Mouse (Mus musculus) adrenal gland, postnatal 14 days (tissue): ENCODE measurements around the gene Ube2n. TPM values are rescaled to one million over a fixed set of nuclear protein-coding genes. Genes with fewer than 3 reads are reported as not detected.

Experiments used
- DNase-seq: peaks from one replicate; pipeline ENCODE4 v3.0.0; 2021; ENCODE audit warnings: mixed read lengths
- total RNA-seq: library from RNA; stranded (reverse); gene quantifications from 2 replicates; pipeline ENCODE4 v1.2.3, GENCODE M21; 2021

Ube2n gene
- total RNA-seq, 1 experiment from 2014 or later, result 134 TPM

DNA sequence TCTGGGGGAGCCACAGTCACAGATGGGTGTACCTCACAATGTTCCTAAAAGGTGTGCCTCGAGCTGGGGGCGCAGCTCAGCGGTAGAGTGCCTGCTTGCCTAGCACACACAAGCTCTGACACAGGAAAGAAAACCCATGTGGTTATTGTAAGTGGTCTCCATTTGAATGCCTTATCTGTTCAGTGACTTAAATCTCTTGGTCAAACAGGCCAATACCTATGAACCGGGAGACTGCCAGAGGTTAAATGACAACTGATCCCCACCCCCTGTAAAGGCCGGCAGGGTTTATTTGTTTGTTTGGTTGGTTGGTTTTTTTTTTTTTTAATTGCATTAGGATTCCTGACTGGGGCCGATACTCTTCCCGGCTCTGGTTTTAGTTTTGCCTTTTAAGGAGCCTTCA lies 44.5 kb downstream of the Ube2n start:
- DNase-seq, result no peak

DNA sequence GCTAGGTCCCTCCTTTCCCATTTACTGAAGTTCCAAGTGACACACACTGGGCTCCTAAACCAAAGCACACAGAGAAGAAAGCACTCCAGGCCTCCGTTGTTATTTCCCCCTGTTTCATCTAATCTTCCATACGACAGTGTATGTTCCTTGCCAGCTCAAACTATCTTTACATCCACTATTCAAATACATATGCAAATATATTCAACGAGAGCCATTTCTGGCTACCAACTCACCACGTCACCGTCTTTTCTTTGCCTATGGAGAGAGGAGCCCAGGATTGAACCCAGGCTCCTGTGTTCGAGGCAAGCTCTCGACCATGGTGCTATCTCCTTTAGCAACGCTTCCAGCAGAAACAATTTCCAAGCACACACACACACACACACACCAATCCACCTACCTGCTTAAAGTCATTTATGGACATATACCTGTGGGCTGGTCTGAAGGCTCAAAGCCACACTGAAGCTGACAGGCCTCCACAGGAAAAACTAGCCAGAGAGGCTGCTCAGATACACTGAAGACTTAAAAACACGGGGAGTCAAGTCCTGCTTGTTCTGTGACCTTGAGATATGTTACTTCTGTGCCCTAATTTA lies 45.5 kb downstream of the Ube2n start:
- no peak for DNase-seq

DNA sequence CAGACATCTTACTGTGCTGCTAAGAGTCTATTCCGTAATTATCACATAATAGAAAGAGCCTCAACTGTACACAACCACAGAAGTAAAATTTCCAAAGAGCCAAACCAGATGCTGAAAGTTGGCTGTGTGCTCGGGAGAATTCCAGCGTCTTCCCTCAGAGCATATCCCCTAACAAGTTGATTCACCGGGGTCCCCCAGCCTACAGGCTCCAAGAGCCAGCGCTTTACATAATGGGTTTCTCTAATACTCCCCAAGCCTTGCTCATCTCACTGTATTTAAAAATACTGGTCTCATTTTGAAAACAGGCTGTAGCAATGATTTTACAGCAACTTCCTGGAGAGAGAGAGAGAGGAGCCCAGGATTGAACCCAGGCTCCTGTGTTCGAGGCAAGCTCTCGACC lies 46.7 kb downstream of the Ube2n start:
- no peak for DNase-seq

DNA sequence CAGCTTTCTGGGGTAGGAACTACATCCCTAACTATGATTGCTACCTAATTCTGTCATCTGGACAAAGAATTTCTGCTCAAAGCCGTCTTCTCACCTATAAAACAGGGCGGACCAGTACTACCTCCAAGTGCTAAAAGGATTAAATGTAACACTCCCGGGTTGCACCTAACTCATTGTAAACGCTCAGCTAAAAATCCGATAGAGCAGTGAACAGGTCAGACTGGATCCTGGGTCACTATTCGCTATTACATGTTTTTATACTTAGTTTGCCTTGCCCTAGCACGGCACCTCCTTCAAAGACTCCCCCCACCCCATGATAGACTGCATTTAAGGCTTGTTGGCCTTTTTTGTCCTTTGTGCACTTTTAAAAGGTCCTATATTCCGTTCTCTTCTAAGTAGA lies 47.5 kb downstream of the Ube2n start:
- no peak for DNase-seq

DNA sequence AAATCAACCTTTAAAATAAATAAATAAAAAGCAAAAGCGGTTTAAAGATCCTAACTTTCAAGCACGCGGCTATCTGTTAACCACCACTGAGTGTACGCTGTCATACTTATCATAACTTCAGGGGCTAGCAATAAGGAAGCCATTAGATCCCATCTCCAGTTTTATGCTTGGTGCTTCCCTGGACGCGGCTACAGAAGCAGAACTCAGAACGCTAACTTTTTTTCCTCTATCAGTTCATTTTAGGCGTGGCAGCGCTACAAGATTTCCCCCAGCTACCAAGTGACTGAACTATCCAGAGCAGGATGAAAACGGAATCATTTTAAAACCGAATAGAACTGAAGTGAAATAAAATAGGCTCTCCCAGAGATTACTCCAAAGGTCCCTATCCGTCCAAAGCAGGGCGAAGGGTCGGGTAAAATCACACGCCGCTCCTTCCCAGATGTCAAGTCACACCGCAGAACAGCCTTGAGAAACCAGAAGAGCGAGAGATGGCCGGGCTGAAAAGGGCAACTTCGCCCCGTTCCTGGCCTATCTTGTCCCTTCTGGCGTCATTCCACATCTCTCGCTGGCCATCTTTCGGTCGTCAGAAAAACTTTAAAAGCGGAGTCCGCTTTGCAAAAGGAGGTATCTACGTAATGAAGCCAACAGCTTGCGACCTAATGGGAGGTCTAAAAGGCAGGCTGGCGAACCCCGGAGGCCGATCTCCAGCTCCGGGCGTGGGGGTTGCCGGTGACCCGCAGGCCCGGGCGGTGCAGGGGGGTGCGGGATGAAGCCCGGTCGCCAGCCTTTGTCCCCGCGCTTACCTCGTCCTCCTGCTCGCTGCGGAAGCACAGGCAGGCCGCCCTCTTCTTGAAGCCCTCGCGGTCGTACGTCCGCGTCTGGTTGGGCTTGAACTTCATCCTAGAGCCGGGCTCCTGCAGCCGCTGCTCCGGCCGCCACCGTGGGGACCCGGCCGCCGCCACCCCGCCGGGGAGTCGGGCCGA lies 48.2 kb downstream of the Ube2n start:
- DNase-seq, result peak; percentile 73

DNA sequence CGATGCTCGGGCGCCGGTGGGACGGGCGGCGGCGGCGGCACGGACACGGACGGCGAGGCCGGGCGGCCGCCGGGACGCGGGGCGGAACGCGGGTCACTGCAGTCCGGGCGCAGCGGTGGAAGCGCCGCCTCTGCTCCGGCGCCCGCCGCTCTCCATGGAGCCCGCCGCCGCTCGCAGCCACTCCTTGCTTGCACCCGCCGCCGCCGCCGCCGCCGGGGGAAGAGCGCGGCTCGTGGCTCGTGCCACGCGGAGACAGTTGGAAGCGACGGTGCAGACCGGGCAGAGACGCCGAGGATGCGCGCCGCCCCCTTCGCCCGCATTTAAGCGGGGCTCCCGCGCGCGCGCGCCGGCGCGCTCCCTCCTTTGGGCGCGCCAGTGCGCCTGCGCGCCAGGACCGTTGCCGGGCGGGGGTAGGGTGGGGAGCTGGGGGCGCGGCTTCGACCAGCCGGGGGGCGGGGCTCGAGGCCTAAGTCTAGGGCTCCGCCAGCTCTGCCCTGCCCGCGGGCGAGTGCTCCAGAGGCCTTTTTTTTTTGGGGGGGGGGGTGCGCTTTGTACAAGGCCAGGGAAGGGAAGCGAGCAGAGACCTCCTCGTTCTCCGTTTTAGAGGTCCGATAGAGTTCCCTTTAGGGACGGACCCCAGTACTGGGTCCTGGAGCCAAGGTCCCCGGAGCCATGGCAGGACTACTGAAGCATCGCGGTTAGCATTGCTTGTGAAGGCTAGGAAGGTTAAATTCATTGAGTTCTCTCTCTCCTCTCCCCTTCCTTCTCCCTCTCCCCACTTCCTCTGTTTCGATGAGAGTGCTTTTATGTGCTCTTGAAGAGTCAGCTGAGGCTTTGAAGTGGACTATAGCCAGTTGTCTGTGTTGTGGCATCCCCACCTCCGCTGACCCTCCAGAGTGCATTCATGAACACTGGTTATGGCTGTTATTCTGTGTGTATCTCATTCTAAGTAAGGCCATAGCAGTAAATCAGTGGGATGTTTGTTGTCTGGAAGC lies 49.2 kb downstream of the Ube2n start, which contains the start of gene Nudt4:
Nudt4 (minus strand) TSS at position 296 of the 995 bp plus-strand sequence.
- peak; percentile 95 for DNase-seq

DNA sequence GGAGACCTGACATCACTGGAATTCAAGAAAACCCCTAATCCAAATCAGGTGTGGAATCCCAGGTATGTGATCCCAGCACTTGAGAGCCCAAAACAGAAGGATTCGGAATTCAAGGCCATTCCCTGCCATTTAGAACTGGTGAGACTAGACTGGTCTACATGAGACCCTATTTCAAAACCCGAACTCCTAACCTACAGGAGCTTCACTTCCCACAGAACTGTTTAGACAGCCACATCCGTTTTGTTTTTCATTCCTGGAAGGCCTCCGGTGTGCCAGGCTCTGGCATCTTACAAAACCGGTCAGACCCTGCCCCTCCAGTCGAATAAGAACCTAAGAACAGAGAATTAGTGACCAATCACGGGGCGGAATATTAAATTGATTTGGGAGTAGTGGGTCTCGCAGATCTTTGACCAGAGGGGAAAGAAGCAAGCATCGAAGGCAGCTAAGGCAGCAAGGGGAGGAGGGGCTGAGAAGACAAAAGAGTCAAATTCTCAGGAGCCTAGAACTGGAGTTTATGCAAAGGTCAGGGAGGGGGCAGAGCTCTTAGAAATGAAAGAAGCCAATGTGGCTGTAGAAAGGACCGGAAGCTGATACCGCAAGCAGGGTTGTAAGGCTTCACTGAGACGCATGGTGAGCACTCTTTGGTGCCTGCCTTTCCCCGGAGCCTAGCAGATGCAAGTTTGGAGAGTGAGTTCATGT lies 50.4 kb downstream of the Ube2n start:
- DNase-seq, result no peak

DNA sequence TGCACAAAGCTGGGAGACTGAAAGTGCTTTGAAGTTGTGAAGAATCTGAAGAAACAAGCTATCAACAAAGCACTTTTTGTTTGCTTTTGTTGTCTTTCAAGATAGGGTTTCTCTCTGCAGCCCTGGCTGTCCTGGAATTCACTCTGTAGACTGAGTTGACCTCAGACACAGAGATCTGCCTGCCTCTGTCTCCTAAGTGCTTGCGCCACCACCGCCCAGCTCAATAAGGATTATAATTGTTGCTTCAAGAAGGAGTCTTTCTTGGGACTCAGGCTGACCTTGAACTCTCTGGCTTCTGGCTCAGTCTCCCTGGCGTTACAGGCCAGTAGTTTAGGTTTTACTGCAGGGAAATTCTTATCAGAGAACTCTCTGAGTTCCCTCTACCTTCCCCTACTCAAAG lies 51.8 kb downstream of the Ube2n start:
- DNase-seq, result no peak

DNA sequence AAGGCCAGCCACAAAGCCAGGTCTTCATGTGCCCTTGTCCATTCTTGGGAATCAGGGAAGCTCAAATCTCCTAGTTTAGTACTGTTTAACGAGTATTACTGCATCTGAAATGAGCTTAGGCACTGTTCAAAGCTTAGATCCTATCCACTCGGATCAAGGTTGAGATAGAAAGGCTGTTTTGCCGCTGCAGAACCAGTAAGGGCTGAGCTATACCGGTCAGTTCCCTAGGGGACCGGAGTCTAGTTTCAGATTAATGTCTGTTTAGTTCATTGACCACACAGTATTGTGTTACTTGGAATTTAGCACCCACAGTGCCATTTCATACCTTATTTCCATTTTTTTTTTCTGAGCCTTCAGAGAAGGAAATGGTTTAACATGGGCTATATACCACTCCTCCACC lies 52.6 kb downstream of the Ube2n start:
- no peak for DNase-seq

DNA sequence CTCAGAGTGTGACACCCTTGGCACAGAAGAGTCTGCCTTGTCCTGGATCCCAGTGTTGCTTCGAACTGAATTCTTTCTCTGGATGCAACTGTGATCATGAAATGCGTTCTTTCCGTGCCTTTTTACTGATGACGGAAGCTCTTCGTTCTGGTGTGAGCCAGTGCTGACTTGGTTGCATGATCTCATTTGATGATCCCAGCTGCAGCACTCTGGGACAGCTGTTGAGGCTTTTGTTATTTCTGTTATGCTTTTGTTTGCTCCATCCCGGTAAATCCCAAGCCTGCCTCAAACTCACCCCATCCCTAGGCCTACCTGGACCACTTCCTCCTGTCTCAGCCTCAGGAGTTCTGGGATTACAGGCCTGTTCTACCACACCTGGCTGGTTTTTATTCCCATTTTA lies 53.1 kb downstream of the Ube2n start:
- no peak for DNase-seq

DNA sequence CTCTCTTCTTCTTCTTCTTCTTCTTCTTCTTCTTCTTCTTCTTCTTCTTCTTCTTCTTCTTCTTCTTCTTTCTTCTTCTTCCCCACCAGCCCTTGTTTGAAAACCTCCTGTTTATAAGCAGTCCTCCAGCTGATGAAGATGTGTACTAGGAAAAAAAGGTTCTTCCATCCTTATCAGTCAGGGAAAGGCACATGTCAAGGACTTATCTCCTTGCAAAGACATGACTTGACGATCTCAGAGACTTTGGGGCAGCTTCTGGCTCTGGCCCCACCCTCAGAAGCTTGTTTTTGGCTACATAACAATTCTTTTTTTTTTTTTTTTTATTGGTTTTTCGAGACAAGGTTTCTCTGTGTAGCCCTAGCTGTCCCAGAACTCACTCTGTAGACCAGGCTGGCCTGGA lies 54.5 kb downstream of the Ube2n start:
- DNase-seq, result no peak

DNA sequence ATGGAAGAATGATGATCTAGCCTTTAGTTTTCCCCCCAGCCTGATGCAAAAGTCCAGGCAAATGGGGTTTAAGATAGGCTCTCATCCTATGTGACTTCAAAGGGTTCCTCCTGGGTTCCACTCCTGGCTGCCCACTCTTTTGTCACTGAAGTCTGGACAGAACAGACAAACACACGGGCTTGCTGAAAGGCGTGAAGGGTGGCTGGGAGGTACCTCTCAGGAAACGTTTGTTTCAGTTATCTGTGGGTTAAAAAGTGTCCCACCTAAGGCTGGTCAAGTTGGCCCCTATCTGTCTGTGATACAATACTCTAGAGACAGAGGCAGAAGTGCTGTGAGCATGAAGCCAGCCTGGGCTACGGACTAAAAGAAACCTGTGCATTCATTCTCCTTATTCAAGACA lies 60.0 kb downstream of the Ube2n start:
- no peak for DNase-seq

DNA sequence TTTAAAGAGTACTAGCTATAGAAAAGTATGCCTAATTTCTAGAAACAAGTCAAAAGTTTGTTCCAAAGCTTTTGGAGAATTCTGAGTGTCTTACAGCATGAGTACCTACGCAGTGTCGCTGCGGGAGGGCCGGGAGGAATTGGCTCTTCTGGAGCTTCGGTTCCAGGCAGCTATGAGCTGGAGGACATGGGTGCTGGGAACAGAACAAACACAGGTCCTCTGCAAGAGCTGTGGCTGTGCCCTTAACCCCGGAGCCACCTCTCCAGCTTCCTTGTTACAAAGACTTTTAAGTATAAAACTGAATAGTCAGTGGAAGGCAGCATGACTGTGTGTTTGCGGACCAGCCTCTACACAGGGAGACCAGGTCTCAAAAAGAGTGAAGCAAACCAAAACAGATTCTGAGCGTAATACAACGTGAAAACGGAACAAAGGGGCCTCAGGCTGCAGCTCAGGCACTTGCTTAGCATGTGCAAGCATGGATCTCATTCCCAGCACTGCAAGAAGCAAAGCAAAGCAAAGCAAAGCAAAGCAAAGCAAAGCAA lies 61.0 kb downstream of the Ube2n start:
- no peak for DNase-seq

DNA sequence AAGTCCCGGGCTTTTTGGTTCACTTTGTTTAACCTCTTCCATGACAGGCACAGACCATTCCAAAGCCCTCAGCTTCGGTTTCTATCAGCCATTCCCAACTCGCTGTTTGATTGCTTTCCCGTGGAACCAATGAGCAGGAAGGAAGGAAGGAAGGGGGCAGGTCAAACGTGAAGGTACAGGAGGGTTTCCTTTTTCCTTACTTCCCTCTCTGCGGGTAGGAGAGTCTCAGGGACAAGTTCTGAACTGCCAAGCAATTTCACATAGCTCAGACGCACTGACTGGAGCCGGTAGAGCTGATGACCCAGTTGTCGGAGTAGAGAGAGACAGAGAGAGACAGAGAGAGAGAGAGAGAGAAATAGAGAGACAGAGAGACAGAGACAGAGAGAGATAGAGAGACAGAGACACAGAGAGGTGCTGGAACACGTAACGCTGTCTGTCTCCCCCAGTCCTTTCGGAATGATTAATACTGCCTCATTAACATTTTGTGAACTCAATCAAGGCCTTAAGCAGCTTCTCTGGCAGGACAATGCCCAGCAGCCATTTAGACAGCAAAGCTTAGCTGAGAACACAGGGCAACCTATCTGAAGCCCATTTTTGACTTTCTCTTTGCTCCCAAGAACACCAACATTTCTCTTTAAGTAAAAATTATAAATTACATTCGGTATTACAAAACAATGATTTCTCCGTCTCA lies 62.1 kb downstream of the Ube2n start:
- peak; percentile 48 for DNase-seq

DNA sequence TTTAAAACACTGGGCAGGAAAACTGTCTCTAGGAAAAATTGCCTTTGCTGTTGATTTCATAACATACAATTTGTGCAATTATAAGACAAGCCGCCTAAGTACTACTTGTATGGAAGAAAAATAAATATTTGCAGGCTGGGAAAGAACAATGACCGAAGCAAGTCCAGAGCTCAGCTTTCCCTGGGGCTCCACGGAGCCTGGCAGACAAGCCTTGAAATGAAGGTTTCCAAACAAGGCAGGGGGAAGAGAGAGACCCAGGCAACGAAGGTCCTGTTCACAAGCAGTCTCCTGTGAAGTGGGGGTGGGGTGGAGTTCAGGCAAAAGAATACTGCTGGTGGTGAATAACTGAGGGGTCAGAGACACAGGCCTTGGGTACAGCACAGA lies 62.6 kb downstream of the Ube2n start:
- DNase-seq, result peak; percentile 40

DNA sequence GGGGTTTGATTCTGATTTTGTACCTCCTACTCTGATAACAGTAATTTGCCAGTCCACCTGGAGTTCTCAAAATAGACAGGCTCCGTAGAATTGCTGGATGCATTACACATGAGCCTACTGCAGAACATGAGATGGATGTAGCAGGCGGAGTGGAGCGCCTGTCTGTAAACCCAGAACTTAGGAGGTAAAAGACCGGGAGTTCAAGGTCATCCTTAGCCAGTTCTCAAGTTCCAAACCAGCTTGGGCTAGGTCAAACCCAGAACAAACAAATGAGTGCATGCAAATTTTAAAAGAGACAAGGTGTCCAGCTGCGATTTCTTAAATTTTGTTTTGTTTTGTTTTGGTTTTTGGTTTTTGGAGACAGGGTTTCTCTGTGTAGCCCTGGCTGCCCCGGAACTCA lies 70.6 kb downstream of the Ube2n start:
- no peak for DNase-seq

DNA sequence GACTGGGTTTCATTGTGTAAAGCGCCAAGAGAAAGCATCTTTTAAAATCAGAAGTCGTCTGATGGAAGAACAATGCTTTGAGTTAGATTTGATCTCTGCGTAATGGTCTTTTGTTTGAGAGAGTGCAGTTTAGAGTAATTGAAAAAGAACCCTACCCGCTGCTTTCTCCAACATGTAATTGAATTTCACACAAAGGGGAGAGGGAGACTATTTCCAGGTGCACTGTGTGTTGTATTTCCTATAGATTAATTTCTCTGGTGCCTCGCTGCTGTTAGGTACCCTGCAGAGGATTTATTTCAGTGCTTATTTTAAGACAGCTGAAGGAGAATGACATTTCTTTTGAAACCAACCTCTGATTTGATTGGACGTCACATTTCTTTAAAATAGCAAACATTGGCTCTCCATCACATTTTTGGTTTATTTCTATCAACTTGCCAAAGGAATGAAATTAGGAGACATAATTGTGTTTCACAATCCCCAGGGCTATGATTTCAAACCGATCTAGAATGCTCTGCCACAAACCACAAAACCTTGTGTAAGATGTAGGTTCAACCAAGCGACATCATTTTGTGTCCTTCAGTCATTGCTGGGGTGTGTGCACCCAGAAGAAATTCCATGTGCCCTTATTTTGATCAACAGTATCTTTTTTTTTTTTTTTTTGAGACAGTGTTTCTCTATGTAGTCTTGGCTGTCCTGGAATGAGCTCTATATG lies 72.7 kb downstream of the Ube2n start:
- no peak for DNase-seq

DNA sequence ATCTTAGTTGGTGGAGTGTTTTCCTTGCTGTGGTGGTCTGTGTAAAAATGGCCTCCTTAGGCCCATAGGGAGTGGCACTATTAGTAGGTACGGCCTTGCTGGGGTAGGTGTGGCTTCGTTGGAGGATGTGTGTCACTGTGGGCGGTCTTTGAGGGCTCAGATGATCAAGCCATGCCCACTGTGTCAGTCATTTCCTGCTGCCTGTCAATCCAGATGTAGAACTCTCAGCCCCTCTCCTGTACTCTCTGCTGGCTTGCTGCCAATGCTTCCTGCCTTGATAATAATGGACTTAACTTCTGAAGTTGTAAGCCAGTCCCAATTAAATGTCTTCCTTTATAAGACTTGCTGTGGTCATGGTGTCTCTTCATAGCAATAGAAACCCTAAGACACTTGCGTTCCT lies 74.3 kb downstream of the Ube2n start:
- DNase-seq, result no peak

DNA sequence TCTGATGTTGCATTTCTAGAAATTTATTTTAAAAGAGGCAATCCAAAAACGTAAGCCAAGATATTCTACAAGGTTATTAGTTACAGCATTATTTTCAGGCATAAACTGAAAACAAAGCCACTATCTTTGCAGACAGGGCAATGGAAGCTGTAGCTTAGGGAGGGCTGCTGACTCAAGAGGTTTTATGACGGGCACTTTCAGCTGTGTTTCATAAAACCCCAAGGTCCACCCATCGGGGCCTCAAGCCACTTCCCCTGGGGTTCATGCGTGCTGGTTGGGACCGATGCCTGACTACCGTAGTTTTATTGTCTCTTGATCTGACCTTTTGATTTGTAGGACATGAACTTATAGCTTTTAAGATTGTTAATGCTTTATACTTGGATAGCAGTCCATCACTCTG lies 75.3 kb downstream of the Ube2n start:
- no peak for DNase-seq

DNA sequence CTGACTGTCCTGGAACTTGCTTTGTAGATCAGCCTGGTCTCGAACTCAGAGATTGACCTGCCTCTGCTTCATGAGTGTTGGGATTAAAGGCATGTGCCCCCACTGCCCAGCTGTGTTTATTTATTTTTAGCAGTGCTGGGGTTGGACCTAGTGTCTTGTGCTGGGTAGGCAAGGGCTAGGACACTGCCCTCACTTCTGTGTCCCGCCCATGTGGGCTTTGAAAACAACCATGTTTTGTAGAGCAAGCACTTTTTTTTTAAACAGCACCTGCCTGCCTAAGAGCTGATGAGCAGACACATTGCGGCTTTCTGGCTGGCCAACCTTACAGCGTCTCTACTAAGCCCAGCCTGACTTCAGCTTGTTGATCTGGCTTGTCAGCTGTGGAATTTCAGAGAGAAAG lies 76.3 kb downstream of the Ube2n start:
- no peak for DNase-seq
